Mouse (Mus musculus) erythroblast, embryonic 14.5 days (primary cell): ENCODE measurements around the gene Zfp106.
"Not testable (repeated sequence)": the region's sequence is repeated elsewhere in the genome, so short reads cannot be mapped to it uniquely, and the experiment has no call there.

Source experiments
- GATA1 ChIP-seq: IDR thresholded peaks from 2 replicates; pipeline ENCODE4 v1.6.1; 2012; ENCODE audit warnings: low read length, inconsistent platforms, mixed read lengths
- TAL1 ChIP-seq: IDR thresholded peaks from 3 replicates; pipeline ENCODE4 v1.6.1; 2012; ENCODE audit warnings: low read length, inconsistent platforms, mixed read lengths

GRCm38 (mm10) chr2:120572161-120572560 is 8.5 kb upstream of the Zfp106 start:
- not testable (repeated sequence) for TF ChIP-seq GATA1, TAL1
